Mouse (Mus musculus) hindbrain, embryonic 14.5 days (tissue): Measurements from ENCODE around the gene Gpr132. TPM values are rescaled to one million over a fixed set of nuclear protein-coding genes. Genes with fewer than 3 reads are reported as not detected.
"Not testable (repeated sequence)": the region's sequence is repeated elsewhere in the genome, so short reads cannot be mapped to it uniquely, and the experiment has no call there.

Experiments used
- ATAC-seq: fragments of 200-750 bp; cut with Nextera tagmentation; 2 replicates; pipeline ENCODE4 v1.8.0; 2017; ENCODE audit warnings: moderate number of reproducible peaks, mild to moderate bottlenecking, moderate TSS enrichment, moderate library complexity; ENCODE audit not compliant: low FRiP score
- DNase-seq: peaks from one replicate; pipeline ENCODE4 v3.0.0-alpha.2; 2015; ENCODE audit warnings: low spot score
- H3K27ac ChIP-seq: fragments of 300-500 bp; sonication (generic); 2 replicates; pipeline ENCODE4 v1.5.1; 2014; ENCODE audit warnings: mild to moderate bottlenecking, moderate library complexity
- H3K27me3 ChIP-seq: fragments of 300-500 bp; sonication (generic); 2 replicates; pipeline ENCODE4 v1.6.1; 2014; ENCODE audit warnings: mild to moderate bottlenecking, low read length, mixed read lengths; ENCODE audit not compliant: control insufficient read depth, insufficient read depth
- H3K36me3 ChIP-seq: fragments of 300-500 bp; sonication (generic); replicated peaks from 2 replicates; pipeline ENCODE4 v1.6.1; 2014; ENCODE audit not compliant: control insufficient read depth, insufficient read depth
- H3K4me1 ChIP-seq: fragments of 300-500 bp; sonication (generic); replicated peaks from 2 replicates; pipeline ENCODE4 v1.6.1; 2014; ENCODE audit warnings: antibody characterized with exemption, low read length, mixed read lengths; ENCODE audit not compliant: control insufficient read depth, insufficient read depth
- H3K4me2 ChIP-seq: fragments of 300-500 bp; sonication (generic); replicated peaks from 2 replicates; pipeline ENCODE4 v1.6.1; 2014; ENCODE audit warnings: mild to moderate bottlenecking, moderate library complexity
- H3K4me3 ChIP-seq: fragments of 300-500 bp; sonication (generic); replicated peaks from 2 replicates; pipeline ENCODE4 v1.5.1; 2014; ENCODE audit warnings: mild to moderate bottlenecking, low read length
- H3K9ac ChIP-seq: fragments of 300-500 bp; sonication (generic); 2 replicates; pipeline ENCODE4 v1.6.1; 2014
- H3K9me3 ChIP-seq: fragments of 300-500 bp; sonication (generic); 2 replicates; pipeline ENCODE4 v1.6.1; 2016; ENCODE audit warnings: low read length; ENCODE audit not compliant: control insufficient read depth
- WGBS: fragments of 180-500 bp; shearing (Covaris S2); extraction: QIAGEN DNeasy Blood & Tissue Kit; methylation state at CpG from one replicate; pipeline ENCODE4 v1.1.7; 2014; 5-methylcytosine and 5-hydroxymethylcytosine counted together
- polyA plus RNA-seq: library from polyadenylated mRNA; unstranded; fragments of >200 nt; fragmentation: Nextera tagmentation; extraction: Ambion mirVana; gene quantifications from 2 replicates; pipeline ENCODE4 v1.2.1, GENCODE M21; 2014

The Gpr132 gene
- polyA plus RNA-seq, 1 experiment from 2014 or later = not detected

- Histone ChIP-seq H3K27me3 (no peaks in the 10 kb centered on the region), H3K27ac (no peak overlapping the region), H3K9ac (no peak overlapping the region), H3K4me3 (no peak overlapping the region), H3K4me1 (0 out of 2 replicates have a peak, but pooled peaks cover 4% of the 10 kb centered on the region), H3K4me2 (no peak overlapping the region), H3K9me3 (no peaks in the 10 kb centered on the region), H3K36me3 (peaks cover 76% of the 10 kb centered on the region)
- whole genome bisulfite sequencing = 77% methylated on average over 12 of the region's 12 CpGs
- DNase-seq (no peak), ATAC-seq (no peak)
Measured at GRCm38 (mm10) chr12:112820401-112820999, 47.5 kb downstream of the Gpr132 start.

DNA sequence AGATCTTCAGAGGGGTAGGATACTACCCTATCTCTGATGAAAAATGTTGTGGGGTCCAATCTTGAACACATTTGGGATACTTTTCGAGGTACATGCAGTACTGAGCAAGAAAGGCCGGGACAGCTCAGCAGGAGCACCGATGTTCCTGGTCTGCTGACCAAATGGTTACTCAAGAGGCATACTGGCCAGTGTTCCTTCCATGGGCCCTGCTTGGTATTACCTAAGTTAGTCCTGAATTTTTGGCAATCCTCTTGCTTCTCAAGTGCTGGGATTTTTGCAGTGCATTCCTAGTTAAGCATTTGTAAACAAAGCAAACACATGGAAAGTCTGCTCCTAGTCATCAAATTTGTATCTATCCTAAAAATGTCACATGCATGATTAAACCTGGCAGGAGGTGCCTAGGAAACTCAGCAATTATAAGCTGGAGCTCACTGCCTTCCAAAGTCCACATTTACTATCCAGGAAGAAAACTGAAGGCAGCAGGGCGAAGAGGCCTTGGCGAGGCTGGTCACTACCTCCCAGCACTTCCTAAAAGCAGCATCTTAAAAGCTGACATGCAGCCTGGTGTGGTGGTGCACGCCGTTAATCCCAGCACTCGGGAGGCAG, 48.9 kb downstream of the Gpr132 start:
- 90% methylated on average over 8 of the region's 8 CpGs for WGBS
- H3K4me1 ChIP-seq = 0 out of 2 replicates have a peak, but pooled peaks cover 4% of the 10 kb centered on the region
- H3K27ac ChIP-seq = no peak overlapping the region
- no peak for DNase-seq
- no peaks in the 10 kb centered on the region for H3K27me3 ChIP-seq
- no peak overlapping the region for H3K9ac ChIP-seq
- H3K4me2 ChIP-seq = no peak overlapping the region
- no peak for ATAC-seq
- H3K36me3 ChIP-seq = peaks cover 79% of the 10 kb centered on the region
- H3K4me3 ChIP-seq = no peak overlapping the region
- no peaks in the 10 kb centered on the region for H3K9me3 ChIP-seq

GRCm38 (mm10) chr12:112816866-112817265, 51.2 kb downstream of the Gpr132 start:
- not testable (repeated sequence) for H3K27ac ChIP-seq
- WGBS = 85% methylated on average over 7 of the region's 7 CpGs

GRCm38 (mm10) chr12:112816294-112816693, 51.7 kb downstream of the Gpr132 start:
- no peak for ATAC-seq
- Histone ChIP-seq H3K4me1 (no peaks in the 10 kb centered on the region), H3K36me3 (peaks cover 83% of the 10 kb centered on the region), H3K27me3 (no peaks in the 10 kb centered on the region), H3K9me3 (no peaks in the 10 kb centered on the region), H3K9ac (no peak overlapping the region), H3K27ac (no peak overlapping the region), H3K4me2 (no peak overlapping the region), H3K4me3 (no peak overlapping the region)
- DNase-seq = peak; percentile 61
- 59% methylated on average over 4 of the region's 4 CpGs for WGBS

More at GRCm38 (mm10) chr12:112816866-112817265, 51.2 kb downstream of the Gpr132 start:
- not testable (repeated sequence) for H3K4me1 ChIP-seq, H3K4me2 ChIP-seq, H3K9ac ChIP-seq, ATAC-seq, H3K9me3 ChIP-seq, H3K4me3 ChIP-seq, DNase-seq, H3K27me3 ChIP-seq
- peaks cover 89% of the 10 kb centered on the region for H3K36me3 ChIP-seq

DNA sequence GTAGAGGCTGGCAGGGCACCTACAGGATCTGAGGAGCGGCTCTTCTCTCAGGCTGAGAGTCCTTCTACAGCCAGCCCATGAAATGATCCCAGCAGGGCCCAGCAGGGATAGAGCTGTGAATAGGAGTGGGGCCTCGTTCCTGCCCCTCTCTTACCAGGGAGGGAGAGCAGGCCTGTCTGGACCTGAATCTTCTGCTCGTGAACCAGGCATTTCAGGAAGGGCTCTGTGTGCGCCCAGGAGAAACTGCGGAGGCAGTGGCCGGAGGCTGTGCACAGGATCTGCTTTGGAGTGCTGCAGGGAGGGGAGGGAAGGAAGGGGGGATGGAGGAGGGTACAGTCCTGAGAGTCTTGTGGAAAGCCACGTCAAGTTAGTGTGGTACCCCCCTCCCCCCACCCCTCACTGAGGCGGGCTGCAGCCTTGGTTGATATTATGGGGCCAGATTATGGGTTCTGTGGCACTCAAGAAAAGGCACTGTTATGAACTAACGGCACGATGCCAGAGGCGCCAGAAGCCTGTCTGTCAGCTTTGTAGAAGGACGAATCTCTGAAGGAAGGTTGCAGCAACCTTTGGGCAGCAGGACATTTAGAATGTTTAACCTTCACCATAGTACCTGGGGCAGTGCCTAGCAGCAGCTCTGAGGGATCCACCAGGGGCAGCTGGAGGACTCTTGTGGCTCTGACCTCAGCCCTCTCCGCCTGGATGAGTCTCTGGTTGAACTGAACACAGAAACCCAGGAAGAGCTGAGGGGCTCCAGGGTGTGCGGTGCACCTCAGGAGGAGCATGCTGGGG, 53.2 kb downstream of the Gpr132 start:
- no peaks in the 10 kb centered on the region for H3K9me3 ChIP-seq
- H3K27me3 ChIP-seq = no peaks in the 10 kb centered on the region
- no peak for DNase-seq
- H3K36me3 ChIP-seq = peaks cover 71% of the 10 kb centered on the region
- peaks cover 4% of the 10 kb centered on the region; the same call in 1 of the 2 replicates for H3K4me1 ChIP-seq
- no peak overlapping the region for H3K4me2 ChIP-seq
- 81% methylated on average over 14 of the region's 14 CpGs for WGBS
- ATAC-seq = no peak
- no peak overlapping the region for H3K27ac ChIP-seq
- no peak overlapping the region for H3K9ac ChIP-seq
- H3K4me3 ChIP-seq = no peak overlapping the region

- DNase-seq = no peak
- Histone ChIP-seq H3K27me3 (no peaks in the 10 kb centered on the region), H3K4me3 (no peak overlapping the region), H3K9ac (no peak overlapping the region), H3K4me2 (no peak overlapping the region), H3K27ac (no peak overlapping the region), H3K36me3 (peaks cover 56% of the 10 kb centered on the region), H3K9me3 (no peaks in the 10 kb centered on the region), H3K4me1 (peaks cover 13% of the 10 kb centered on the region)
- 88% methylated on average over 7 of the region's 7 CpGs for WGBS
- ATAC-seq = no peak
Measured at GRCm38 (mm10) chr12:112813370-112813769, 54.7 kb downstream of the Gpr132 start.

DNA sequence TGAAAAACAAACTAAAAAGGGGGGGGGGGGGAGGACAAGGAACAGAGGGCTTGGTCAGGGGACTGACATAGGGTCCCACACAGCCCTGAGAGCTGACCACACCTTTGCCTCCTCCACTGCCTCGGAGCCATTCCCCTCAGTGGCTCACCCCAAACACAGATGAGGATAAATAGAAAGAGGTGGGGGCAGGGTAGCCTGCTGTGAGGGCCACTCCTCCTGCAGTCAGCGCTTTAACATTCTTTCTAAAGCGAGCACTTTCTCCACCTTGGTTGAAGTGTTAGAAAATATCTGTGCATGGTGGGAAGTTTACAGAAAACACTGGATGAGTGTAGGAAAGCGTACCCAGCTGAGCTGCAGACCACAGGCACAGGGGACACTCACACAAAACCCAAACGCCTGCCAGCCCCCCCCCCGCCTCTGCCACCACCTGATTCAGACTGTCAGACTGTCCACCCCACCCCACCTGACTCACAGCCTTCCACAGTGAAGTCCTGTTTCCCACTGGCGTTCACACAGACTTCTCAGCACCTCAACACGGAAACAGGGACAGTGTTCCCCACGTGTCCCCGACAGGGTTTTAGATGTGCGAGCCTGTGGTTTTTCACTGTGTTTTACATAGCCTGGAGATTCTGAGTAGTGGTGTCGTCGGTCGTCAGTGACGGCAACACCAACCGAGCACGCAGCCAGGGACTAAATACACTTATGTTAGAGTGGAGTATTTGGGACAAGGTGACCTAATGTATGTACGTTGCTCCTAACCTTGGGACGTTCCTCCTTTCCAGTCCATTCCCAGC, 57.7 kb downstream of the Gpr132 start:
- 62% methylated on average over 19 of the region's 19 CpGs for WGBS
- no peak overlapping the region for H3K27ac ChIP-seq
- no peak overlapping the region for H3K4me3 ChIP-seq
- H3K9ac ChIP-seq = peak overlapping the region; percentile 71; the same call in 1 of the 2 replicates
- ATAC-seq (no peak), DNase-seq (no peak)
- H3K4me1 ChIP-seq = peaks cover 17% of the 10 kb centered on the region
- peaks cover 31% of the 10 kb centered on the region for H3K36me3 ChIP-seq
- no peaks in the 10 kb centered on the region for H3K27me3 ChIP-seq
- peak overlapping the region; percentile 90 for H3K4me2 ChIP-seq
- no peaks in the 10 kb centered on the region for H3K9me3 ChIP-seq

DNA sequence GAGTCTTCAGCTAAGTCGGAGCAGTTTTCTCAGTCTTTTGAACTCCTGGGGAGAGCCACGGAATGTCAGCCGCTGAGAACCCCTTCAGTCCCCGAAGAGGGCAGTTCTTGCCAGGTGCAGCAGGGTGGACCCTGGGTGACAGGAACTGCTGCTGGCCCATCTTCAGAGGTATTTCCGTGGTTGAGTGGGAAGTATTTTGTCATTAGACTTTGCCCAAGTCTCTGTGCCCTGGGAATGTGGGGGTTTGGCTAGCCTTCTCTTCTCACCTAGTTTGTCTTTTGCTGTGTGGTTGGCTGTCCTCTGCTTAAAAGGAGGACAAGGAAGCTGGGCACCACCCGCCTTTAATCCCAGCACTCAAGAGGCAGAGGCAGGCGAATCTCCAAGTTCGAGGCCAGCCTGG, 58.4 kb downstream of the Gpr132 start:
- Histone ChIP-seq H3K4me3 (peak overlapping the region; percentile 56), H3K9me3 (no peaks in the 10 kb centered on the region), H3K36me3 (peaks cover 25% of the 10 kb centered on the region), H3K27me3 (no peaks in the 10 kb centered on the region), H3K4me1 (peaks cover 17% of the 10 kb centered on the region), H3K4me2 (peak overlapping the region; percentile 90), H3K27ac (no peak overlapping the region), H3K9ac (peak overlapping the region; percentile 71)
- 26% methylated on average over 8 of the region's 8 CpGs for WGBS
- DNase-seq (no peak), ATAC-seq (no peak)
